Mouse (Mus musculus): ENCODE measurements around the gene Fndc10.

GRCm38 (mm10) chr4:155645721-155646120 is 48.4 kb upstream of the Fndc10 start:
- TF ChIP-seq POLR2A (IDR thresholded peaks at IDR 0.05; ENCODE audit: low read depth, low read length): no peak
- TF ChIP-seq CTCF (IDR thresholded peaks at IDR 0.05; ENCODE audit: borderline replicate concordance, insufficient read depth, low read length): no peak
